Mouse (Mus musculus) thymus, adult 2 months (tissue): Measurements from ENCODE around the gene Tstd2. TPM values are rescaled to one million over a fixed set of nuclear protein-coding genes. Genes with fewer than 3 reads are reported as not detected.

Source experiments
- DNase-seq: peaks from one replicate; pipeline ENCODE4 v3.0.0; 2021
- H3K27ac ChIP-seq: fragments of 200-500 bp; 2 replicates; pipeline ENCODE4 v1.5.1; 2012; ENCODE audit warnings: low read length, control low read depth; ENCODE audit not compliant: control insufficient read depth, insufficient read depth
- H3K27me3 ChIP-seq: fragments of 200-500 bp; 2 replicates; pipeline ENCODE4 v1.6.1; 2012; ENCODE audit warnings: mild to moderate bottlenecking, low read length, moderate library complexity, mixed read lengths; ENCODE audit not compliant: control insufficient read depth, insufficient read depth
- H3K36me3 ChIP-seq: fragments of 200-500 bp; 2 replicates; pipeline ENCODE4 v1.6.1; 2012; ENCODE audit warnings: mild to moderate bottlenecking, low read length, moderate library complexity; ENCODE audit not compliant: control insufficient read depth, insufficient read depth
- H3K4me1 ChIP-seq: fragments of 200-500 bp; replicated peaks from 2 replicates; pipeline ENCODE4 v1.6.1; 2012; ENCODE audit warnings: low read length; ENCODE audit not compliant: control insufficient read depth, insufficient read depth
- H3K4me3 ChIP-seq: fragments of 200-500 bp; 2 replicates; pipeline ENCODE4 v1.5.1; 2012; ENCODE audit warnings: mild to moderate bottlenecking, low read length, control low read depth, moderate library complexity; ENCODE audit not compliant: control insufficient read depth, insufficient read depth
- CTCF ChIP-seq: fragments of 200-500 bp; IDR thresholded peaks from 2 replicates; pipeline ENCODE4 v1.5.1; 2012; ENCODE audit warnings: mild to moderate bottlenecking, control low read depth, low read length, moderate library complexity, borderline replicate concordance; ENCODE audit not compliant: control insufficient read depth, poor library complexity, insufficient read depth; ENCODE audit errors: extremely low read depth
- POLR2A ChIP-seq: fragments of 200-500 bp; IDR thresholded peaks from 2 replicates; pipeline ENCODE4 v1.6.1; 2012; ENCODE audit warnings: mild to moderate bottlenecking, low read length, control low read depth, moderate library complexity; ENCODE audit not compliant: control insufficient read depth, poor library complexity, insufficient read depth; ENCODE audit errors: extremely low read depth
- WGBS: fragments of 180-500 bp; shearing (Covaris S2); methylation state at CpG from one replicate; pipeline ENCODE4 v1.1.7; 2018; 5-methylcytosine and 5-hydroxymethylcytosine counted together
- polyA plus RNA-seq: library from polyadenylated mRNA; depleted of rRNA; stranded (reverse); fragments of >200 nt; gene quantifications from 2 replicates; pipeline ENCODE4 v1.2.3, GENCODE M21; 2012

Tstd2 gene
- polyA plus RNA-seq, 1 experiment = 20.3 TPM

GRCm38 (mm10) chr4:46111361-46111760 lies 27.1 kb downstream of the Tstd2 start:
- Histone ChIP-seq H3K4me3 (no peak overlapping the region), H3K27me3 (no peaks in the 10 kb centered on the region), H3K27ac (no peak overlapping the region), H3K36me3 (peaks cover 9% of the 10 kb centered on the region), H3K4me1 (no peaks in the 10 kb centered on the region)
- TF ChIP-seq POLR2A (no peak), CTCF (no peak)
- 83% methylated on average over 3 of the region's 3 CpGs for WGBS
- no peak for DNase-seq

DNA sequence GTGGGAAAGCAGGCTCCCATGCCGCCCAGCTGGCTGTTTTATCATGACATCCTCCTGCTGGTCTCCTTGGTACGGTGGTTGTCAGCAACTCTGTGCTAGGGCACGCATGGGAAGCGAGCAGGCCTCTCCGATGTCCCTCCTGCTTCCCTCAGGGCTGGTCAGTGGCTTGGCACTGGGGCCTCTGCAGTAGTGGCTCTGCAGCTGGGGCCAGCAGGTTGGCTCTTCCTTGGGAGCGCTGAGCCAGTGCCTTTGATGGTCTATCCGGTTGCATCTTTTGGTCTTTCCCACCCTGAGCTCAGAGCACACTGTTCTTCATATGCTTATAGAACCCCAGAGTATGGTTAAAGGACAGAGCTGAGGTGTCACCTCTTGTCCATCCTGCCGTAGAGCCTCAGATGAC lies 28.4 kb downstream of the Tstd2 start:
- WGBS = 97% methylated on average over 8 of the region's 8 CpGs
- no peak overlapping the region for H3K27ac ChIP-seq
- no peak for TF ChIP-seq POLR2A
- TF ChIP-seq CTCF = no peak
- DNase-seq = no peak
- no peak overlapping the region for H3K4me3 ChIP-seq
- no peaks in the 10 kb centered on the region for H3K4me1 ChIP-seq
- peaks cover under 1% of the 10 kb centered on the region; the same call in 1 of the 2 replicates for H3K36me3 ChIP-seq
- H3K27me3 ChIP-seq = no peaks in the 10 kb centered on the region

DNA sequence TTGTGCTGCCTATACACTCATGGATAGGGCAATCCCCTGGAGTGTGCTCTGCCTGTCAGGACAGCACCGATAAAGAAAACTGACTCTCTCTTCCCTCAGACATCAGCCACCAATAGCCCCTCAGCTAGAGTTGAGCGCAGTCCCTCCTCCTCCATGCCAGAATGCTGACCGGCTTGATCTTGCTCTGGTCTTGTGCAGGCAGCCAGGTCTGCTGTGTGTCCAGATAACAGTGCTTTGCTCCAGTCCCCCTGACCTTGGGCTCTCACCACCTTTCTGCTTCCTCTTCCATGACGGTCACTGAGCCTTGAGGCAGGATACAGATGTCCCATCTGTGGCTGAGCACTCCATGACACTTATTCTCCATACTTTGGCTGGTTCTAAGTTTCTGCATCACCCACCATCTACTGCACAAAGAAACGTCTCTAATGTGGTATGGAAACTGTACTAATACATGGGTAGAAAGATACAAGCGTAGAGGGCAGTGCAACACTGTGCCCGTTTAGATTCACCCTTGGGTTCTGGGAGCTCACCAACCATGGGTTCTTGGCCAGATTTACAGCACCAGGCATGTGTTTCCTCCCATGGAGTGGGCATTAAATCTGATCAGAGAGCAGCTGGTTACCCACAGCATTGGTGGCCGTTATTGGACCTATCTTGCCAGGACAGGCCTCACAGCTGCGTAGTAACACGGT lies 36.3 kb downstream of the Tstd2 start:
- no peak for TF ChIP-seq CTCF
- TF ChIP-seq POLR2A = no peak
- Histone ChIP-seq H3K27me3 (no peaks in the 10 kb centered on the region), H3K4me1 (peaks cover 9% of the 10 kb centered on the region), H3K36me3 (no peaks in the 10 kb centered on the region), H3K4me3 (no peak overlapping the region), H3K27ac (no peak overlapping the region)
- WGBS = 89% methylated on average over 10 of the region's 10 CpGs
- DNase-seq = no peak

GRCm38 (mm10) chr4:46101211-46101711 lies 37.2 kb downstream of the Tstd2 start:
- DNase-seq = no peak
- no peak overlapping the region for H3K4me3 ChIP-seq
- TF ChIP-seq POLR2A = no peak
- no peak for TF ChIP-seq CTCF
- H3K27me3 ChIP-seq = no peaks in the 10 kb centered on the region; the same call in 1 of the 2 replicates
- H3K4me1 ChIP-seq = peaks cover 14% of the 10 kb centered on the region
- H3K27ac ChIP-seq = no peak overlapping the region
- no peaks in the 10 kb centered on the region for H3K36me3 ChIP-seq
- WGBS = 78% methylated on average over 14 of the region's 14 CpGs

DNA sequence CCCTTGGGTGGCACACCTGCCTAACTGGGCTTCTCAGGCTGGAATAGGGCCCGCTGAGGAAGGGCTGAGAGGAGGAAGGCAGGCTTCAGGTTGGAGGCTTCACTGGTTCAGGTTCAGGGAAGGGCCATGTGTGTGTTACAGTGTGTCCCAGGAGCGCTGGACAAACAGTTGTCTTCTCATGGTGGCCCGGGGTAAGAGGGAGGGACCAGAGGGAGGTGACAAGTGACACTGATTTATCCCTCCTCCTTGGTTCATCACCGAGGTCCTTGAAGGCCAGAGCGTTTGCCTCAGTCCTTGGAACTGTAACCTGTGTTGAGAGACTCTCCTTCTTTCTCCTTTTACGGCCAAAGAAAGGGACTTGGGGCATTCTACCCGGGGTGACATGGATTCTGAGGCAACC lies 38.0 kb downstream of the Tstd2 start:
- no peaks in the 10 kb centered on the region for H3K36me3 ChIP-seq
- DNase-seq = no peak
- H3K27ac ChIP-seq = no peak overlapping the region
- peaks cover 20% of the 10 kb centered on the region for H3K4me1 ChIP-seq
- 74% methylated on average over 7 of the region's 7 CpGs for WGBS
- H3K27me3 ChIP-seq = no peaks in the 10 kb centered on the region; the same call in 1 of the 2 replicates
- TF ChIP-seq POLR2A (no peak), CTCF (no peak)
- no peak overlapping the region for H3K4me3 ChIP-seq

GRCm38 (mm10) chr4:46099132-46099531 lies 39.4 kb downstream of the Tstd2 start:
- Histone ChIP-seq H3K4me3 (no peak overlapping the region), H3K27ac (no peak overlapping the region), H3K27me3 (no peaks in the 10 kb centered on the region; the same call in 1 of the 2 replicates), H3K4me1 (peaks cover 25% of the 10 kb centered on the region), H3K36me3 (no peaks in the 10 kb centered on the region)
- TF ChIP-seq POLR2A = no peak
- no peak for TF ChIP-seq CTCF
- no peak for DNase-seq
- 88% methylated on average over 9 of the region's 9 CpGs for WGBS
